8 mouse cellular contexts compared by ENCODE assay signal in the genomic region with DNA sequence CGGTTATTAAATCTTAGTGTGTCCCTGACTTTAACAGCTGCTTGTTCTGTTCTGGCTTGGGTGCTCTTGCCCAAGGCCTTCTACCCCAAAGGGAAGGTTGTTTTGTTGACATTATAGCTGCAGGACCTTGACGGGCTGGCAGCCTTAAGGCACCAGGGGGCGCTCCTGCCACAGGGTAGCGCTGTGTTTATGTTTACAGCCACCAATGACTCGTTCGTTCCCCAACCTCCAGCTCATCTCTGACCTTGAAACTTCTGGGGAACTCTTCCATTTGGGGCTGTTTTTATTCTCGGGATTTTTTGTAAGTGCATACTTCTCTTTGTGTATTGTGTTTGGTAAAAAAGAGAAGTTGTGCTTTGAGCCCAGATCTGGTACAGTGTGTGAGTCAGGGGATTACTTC. TPM values are rescaled to one million over a fixed set of nuclear protein-coding genes. Genes with fewer than 3 reads are reported as not detected.
DNase-seq lines count a peak whose midpoint lies in the region; ATAC-seq and TF ChIP-seq lines count a peak whose summit lies in the region.

No protein-coding gene starts in this region.

- peaks cover 36% of the 10 kb centered on the region for H3K4me1 ChIP-seq in hindbrain, embryonic 13.5 days (replicated peaks)

- H3K9me3 ChIP-seq in hindbrain, embryonic 13.5 days, result no peaks in the 10 kb centered on the region

- TF ChIP-seq CTCF in Patski (IDR thresholded peaks at IDR 0.05), result no peak

- peak overlapping the region; percentile 95 for H3K4me2 ChIP-seq in hindbrain, embryonic 13.5 days

- H3K4me3 ChIP-seq in hindbrain, embryonic 13.5 days, result peak overlapping the region; percentile 99

- no peak overlapping the region for H3K27ac ChIP-seq in hindbrain, embryonic 13.5 days

- CTCF ChIA-PET in Patski (lab: Charles Lee), result interaction anchor here (0.6 to 4.7 kb wide), 22 partner anchors 10 to 273 kb away, joined by 3 to 41 read pairs (median 4); no protein-coding TSS in a partner anchor

- in situ Hi-C loops in Patski (cut with MboI; ENCODE audit: low pct_unique_long_range_greater_than_20kb), result loop anchor here (5.0 to 25.0 kb wide), 2 partner anchors 159 to 1461 kb away; no protein-coding TSS in a partner anchor

- H3K9ac ChIP-seq in hindbrain, embryonic 13.5 days, result peak overlapping the region; percentile 82

- peak; percentile 61 for DNase-seq in Patski (ENCODE audit: low read depth, low spot score)
- peak; percentile 89 to 94 for DNase-seq in cerebellum, postnatal 14 days
- DNase-seq in frontal cortex, postnatal 14 days (ENCODE audit: low spot score in 2 of 2), result peak; percentile 67 to 79
- DNase-seq in layer of hippocampus, postnatal 14 days (ENCODE audit: low spot score in 2 of 2), result peak; percentile 82 to 88
- DNase-seq in lung, postnatal 14 days, result peak; percentile 93
- DNase-seq in ovary, postnatal 36 days (ENCODE audit: low spot score), result peak; percentile 93
- DNase-seq in thymus, postnatal 14 days, result peak; percentile 94

- H3K36me3 ChIP-seq in hindbrain, embryonic 13.5 days, result peaks cover 47% of the 10 kb centered on the region

- H3K27me3 ChIP-seq in Patski, result no peaks in the 10 kb centered on the region
- H3K27me3 ChIP-seq in hindbrain, embryonic 13.5 days, result no peaks in the 10 kb centered on the region

- POLR2A ChIA-PET in Patski (lab: Charles Lee), result interaction anchor here (0.6 to 1.0 kb wide), 3 partner anchors 42 to 181 kb away, joined by 3 read pairs; no protein-coding TSS in a partner anchor

- WGBS in hindbrain, embryonic 13.5 days, result 0% methylated on average over 7 of the region's 7 CpGs

- no peak for ATAC-seq in Patski
- no peak for ATAC-seq in hindbrain, embryonic 13.5 days (ENCODE audit: low FRiP score)

RNA-seq across cellular contexts. Expression of a gene that starts 1.1 kb away (rescaled TPM):
- 189 TPM for polyA plus RNA-seq in Patski (2021)
- 91.5 and 93.4 TPM in 2 replicates for polyA plus RNA-seq in hindbrain, embryonic 13.5 days (2015; fragmentation: Nextera tagmentation; extraction: Ambion mirVana)
- total RNA-seq in layer of hippocampus, postnatal 14 days (2021), result 10 to 100 TPM; 89.1 to 98.0 TPM

RNA-seq across cellular contexts. Expression of a gene that starts 1.4 kb away (rescaled TPM):
- polyA plus RNA-seq in Patski (2021), result 63.4 TPM
- polyA plus RNA-seq in hindbrain, embryonic 13.5 days (2015; fragmentation: Nextera tagmentation; extraction: Ambion mirVana), result 44.0 and 46.0 TPM in 2 replicates
- total RNA-seq in layer of hippocampus, postnatal 14 days (2021), result 10 to 100 TPM; 35.0 to 37.5 TPM

RNA-seq across cellular contexts. Expression of a gene that starts 26.7 kb away (rescaled TPM):
- not detected for polyA plus RNA-seq in Patski (2021)
- polyA plus RNA-seq in hindbrain, embryonic 13.5 days (2015; fragmentation: Nextera tagmentation; extraction: Ambion mirVana), result 8.7 and 10.4 TPM in 2 replicates
- 10 to 100 TPM; 20.7 to 22.6 TPM for total RNA-seq in layer of hippocampus, postnatal 14 days (2021)

RNA-seq across cellular contexts. Expression of a gene that starts 38.1 kb away (rescaled TPM):
- 8.5 TPM for polyA plus RNA-seq in Patski (2021)
- 8.0 and 8.2 TPM in 2 replicates for polyA plus RNA-seq in hindbrain, embryonic 13.5 days (2015; fragmentation: Nextera tagmentation; extraction: Ambion mirVana)
- total RNA-seq in layer of hippocampus, postnatal 14 days (2021), result 10 to 100 TPM in 1 of 2 experiments, 1 to 10 TPM in 1; 9.6 to 12.0 TPM

RNA-seq across cellular contexts. Expression of a gene that starts 49.1 kb away (rescaled TPM):
- polyA plus RNA-seq in Patski (2021), result not detected
- not detected in 2 replicates for polyA plus RNA-seq in hindbrain, embryonic 13.5 days (2015; fragmentation: Nextera tagmentation; extraction: Ambion mirVana)
- total RNA-seq in layer of hippocampus, postnatal 14 days (2021), result not detected
